Mouse (Mus musculus) embryo, embryonic 10 days (tissue): Measurements from ENCODE around the gene Apobr.

ENCODE experiments used
- DNase-seq: peaks from one replicate; pipeline ENCODE4 v3.0.0-alpha.2; 2015; ENCODE audit warnings: low spot score

Gene Apobr

GRCm38 (mm10) chr7:126584506-126584977 lies at the start of gene Apobr:
TSS of gene Apobr (plus strand) at chr7:126584942.
- DNase-seq, result no peak

- peak; percentile 56 for DNase-seq
Measured at GRCm38 (mm10) chr7:126535766-126536165, 49.0 kb upstream of the Apobr start.

DNA sequence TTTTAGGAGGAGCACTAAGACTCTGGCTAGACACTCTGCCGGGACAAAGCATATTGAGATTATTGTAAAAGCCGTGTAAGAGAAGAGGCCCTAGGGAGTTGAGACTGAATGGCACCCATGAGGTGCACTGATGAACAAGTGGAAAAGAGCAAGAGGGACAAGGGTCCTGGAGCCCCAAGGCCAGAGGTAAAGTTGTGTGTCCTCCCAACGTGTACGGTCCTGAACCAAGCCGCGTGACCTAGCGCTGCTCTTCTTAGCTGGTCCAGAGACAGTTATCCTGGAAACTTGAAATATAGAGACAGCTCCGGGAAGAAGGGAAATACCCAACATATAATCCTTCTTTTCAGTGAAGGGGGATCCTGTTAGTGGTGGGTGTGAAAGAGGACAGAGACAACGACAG lies 48.3 kb upstream of the Apobr start:
- no peak for DNase-seq

DNA sequence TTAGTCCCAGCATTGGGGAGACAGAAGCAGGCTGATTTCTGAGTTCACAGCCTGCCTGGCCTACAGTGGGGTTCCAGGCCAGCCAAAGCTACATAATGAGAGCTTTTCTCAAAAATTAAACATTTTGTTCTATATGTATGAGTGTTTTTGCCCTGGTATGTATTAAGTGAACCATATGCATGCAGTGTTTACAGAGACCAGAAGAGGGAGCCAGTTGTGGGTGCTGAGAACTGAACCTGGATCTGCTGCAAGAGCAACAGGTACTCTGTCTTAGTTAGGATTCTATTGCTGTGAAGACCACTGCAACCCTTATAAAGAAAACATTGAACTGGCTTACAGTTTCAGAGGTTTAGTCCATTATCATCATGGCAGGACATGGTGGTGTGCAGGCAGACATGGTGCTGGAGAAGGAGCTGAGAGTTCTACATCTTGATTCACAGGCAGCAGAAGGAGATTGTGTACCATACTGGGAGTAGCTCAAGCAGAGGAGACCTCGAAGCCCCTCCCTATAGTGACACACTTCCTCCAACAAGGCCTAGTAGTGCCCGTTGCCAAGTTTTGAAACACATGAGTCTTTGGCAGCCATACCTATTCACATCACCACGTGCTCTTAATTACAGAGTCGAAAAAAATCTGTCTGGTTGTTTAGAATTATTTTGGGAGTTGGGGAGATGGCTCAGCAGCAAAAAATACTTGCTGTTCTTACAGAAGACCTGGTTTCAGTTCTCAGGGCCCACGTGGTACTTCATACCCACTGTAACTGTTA lies 46.7 kb upstream of the Apobr start:
- peak; percentile 62 for DNase-seq

DNA sequence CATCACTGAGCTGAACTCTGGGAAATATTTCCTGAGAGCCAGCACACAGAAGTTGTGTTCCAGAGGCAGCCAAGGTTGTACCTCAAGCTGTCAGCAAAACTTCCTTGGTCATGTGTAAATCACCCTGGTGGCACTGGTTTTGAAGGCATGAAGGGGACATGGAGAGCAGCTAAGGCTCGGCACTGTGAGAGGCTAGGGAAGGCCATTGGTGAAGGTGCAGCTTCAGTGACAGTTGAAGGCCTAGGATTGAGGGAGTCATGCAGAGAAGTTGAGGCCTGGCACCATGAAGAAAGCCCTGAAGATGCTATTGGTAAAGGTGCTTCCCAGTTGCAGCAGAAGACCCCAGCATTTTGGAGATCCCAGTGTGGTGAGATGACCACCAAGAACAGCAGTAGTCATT lies 43.1 kb upstream of the Apobr start:
- DNase-seq, result no peak

- no peak for DNase-seq
Measured at GRCm38 (mm10) chr7:126545631-126546030, 39.1 kb upstream of the Apobr start.

DNA sequence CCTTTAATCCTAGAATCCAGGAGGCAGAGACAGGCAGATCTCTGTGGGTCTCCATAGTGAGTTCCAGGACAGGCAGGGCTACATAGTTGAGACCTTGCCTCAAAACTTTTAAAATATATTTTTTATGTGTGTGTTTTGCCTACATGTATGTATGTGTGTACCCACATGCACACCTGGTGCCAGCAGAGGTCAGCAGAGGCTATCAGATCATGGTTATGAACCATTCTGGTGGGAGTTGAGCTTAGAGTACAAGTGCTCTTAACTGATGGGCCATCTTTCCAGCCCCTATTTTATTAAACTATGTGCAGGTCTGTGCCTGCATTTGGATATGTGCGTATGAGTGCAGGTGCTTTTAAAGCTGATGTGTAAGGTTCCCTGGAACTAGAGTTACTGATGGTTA lies 29.9 kb upstream of the Apobr start:
- DNase-seq, result no peak

DNA sequence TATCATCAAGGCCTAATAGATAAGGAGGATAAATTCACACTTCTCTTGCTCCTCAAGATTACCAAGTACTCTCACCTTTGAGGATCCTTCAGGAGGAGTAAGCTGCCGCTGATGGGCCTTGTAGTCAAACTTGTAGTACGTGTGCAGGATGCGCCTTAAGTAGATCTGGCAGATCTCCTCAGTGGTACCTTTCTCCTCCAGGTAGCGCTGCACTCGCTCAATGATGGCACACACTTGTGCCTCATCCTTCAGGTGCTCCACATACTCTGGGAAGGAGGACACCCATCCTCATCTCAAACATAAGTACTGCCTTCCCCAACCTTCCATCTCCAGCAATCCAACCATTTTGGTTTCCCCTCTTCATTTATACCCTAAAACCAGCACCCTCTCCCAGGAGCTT lies 28.1 kb upstream of the Apobr start:
- no peak for DNase-seq

DNA sequence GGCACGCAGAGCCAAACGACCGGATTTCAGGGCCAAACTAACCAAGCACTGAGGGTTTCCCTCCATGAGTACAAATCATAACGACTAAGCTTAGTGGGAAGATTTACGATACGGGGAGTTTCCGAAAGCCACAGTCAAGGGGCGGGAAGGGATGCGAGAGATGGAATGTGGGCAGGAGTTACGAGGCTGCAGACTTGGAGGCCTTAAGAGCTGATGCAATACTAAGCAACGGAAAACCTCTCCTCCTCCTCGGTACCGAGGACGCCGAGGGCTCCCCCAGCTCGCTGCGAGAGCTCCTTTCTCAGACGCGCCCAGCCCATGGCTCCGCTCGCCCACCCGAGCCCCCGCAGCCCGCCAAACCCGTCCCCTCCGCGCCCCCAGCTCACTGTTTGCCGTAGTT lies 19.0 kb upstream of the Apobr start:
- DNase-seq, result peak; percentile 36

DNA sequence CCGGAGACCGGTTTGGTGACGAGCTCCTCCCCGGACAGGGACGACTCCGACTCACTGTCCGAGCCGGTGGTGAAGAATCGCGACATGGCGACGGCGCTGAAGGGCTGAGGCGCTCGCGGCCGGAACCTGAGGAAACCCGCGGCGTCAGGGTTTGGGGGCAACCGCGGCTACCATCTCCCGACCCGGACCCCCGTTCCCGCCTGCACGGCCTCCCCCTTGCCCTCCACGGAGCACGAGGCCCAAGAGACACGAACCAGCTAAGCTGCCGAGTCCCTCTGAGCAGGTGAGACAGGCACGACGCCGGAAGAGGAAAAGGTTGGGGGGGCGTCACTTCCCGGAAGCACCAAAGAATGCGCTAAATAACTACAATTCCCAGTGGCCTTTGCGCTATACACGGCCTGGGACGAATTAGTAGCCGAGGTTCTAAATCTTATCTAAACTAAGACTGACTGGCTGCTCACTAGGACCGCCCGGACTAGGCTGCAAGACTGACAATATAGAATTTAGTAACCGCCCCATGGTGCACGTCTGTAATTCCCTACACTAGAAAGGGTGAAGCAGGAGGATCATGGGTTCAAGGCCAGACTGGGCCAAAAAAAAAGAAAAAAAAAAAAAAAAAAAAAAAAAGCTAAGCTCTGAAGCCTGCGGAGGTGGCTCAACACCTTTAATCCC lies 18.5 kb upstream of the Apobr start, which contains the start of gene Eif3c:
Gene Eif3c (minus strand): TSS at position 318 of the 672 bp plus-strand sequence.
- DNase-seq, result peak; percentile 96

DNA sequence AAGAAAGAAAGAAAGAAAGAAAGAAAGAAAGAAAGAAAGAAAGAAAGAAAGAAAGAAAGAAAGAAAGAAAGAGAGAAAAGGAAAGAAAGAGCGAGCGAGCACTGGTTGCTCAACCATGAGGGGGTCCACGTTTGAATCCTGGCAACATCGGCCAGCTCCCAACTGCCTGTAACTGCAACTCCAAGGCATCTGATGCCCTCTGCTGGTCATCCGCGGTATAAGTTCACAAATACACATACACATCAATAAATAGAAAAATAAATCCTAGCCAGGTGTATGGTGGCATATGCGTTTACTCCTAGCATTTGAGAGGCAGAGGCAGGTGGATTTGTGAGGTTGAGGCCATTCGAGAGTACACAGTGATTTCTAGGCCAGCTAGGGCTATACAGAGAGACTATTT lies 7.8 kb upstream of the Apobr start:
- peak; percentile 81 for DNase-seq

- peak; percentile 34 for DNase-seq
Measured at GRCm38 (mm10) chr7:126579172-126579571, 5.6 kb upstream of the Apobr start.

DNA sequence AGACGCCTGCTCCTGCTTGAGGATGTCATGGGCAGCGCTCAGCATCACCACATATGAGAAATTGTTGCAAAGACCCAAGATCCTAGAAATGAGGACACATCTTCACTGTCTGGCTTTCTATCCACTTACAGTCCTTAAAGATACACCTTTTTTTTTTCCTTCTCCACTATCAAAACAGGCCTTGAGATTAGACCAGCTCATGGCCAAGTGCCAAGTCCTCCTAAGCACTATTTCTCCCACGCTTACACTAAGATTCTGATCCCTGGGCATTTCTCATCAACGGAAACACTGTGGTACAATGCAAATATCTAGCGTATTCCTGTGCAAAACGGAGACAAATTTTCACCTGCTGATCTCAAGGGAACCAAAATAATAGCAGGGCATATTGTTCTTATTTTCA lies 3.1 kb upstream of the Apobr start:
- DNase-seq, result no peak

DNA sequence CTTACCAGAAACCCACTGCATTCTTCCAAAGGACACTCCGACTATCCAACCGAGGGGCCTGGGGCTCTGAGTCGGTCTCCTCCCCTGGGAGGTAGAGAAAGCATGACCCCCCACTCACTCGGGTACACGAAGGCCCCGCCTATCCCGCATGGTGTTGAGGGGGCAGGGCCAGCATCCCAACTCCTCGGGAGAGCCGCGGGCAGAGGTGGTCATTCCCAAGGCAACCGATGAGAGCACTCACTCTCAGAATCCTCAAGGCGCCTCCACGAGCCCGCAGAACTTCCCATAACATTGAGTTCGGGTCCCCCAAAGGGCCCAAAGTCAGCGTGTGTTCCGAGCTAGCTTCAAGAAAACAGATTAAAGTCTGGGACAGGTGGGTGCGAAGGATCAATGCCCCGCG lies 2.0 kb upstream of the Apobr start:
- peak; percentile 59 for DNase-seq

- peak; percentile 94 for DNase-seq
Measured at GRCm38 (mm10) chr7:126583251-126583709, 1.5 kb upstream of the Apobr start.

DNA sequence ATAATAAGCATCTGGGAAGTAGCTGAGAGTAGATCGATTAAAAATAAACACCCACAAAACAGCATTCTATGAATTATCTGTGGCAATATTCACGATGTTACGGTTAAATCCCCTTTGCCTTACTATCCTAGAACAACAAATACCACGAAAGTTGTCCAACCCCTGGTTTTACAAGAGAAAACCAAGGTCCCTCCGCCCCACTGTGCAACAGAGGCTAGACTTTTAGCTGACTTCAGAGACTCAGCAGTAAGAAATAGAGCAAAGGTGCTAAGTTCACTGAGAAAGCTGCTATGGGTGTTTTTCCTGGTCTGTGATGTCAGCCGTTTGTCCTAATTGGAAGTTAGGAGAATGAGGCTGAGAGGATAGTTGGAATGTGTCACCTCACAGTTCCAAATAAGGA lies 981 bp upstream of the Apobr start:
- no peak for DNase-seq

GRCm38 (mm10) chr7:126585717-126586116 lies 975 bp downstream of the Apobr start, which contains the start of gene Cln3:
TSS of gene Cln3 (minus strand) at chr7:126585817.
- no peak for DNase-seq

DNA sequence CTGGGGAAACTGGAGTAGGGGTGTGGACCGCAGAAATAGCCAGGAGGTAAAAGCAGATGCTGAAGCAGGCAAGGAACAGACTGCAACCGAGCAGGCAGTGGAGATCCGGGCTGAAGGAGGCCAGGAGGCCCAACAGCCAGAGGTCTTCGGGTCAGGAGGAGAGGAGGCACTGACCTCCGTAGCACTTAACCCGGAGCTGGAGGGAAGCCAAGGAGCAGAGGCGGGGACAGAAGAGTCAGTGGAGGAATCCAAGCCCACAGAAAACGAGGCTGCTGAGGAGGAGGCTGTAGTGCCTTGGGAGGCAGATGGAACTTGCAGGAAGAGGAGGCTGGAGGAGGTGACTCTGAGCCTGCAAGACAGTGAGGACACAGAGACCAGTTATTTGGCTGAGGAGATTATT lies 2.1 kb downstream of the Apobr start:
- DNase-seq, result no peak

DNA sequence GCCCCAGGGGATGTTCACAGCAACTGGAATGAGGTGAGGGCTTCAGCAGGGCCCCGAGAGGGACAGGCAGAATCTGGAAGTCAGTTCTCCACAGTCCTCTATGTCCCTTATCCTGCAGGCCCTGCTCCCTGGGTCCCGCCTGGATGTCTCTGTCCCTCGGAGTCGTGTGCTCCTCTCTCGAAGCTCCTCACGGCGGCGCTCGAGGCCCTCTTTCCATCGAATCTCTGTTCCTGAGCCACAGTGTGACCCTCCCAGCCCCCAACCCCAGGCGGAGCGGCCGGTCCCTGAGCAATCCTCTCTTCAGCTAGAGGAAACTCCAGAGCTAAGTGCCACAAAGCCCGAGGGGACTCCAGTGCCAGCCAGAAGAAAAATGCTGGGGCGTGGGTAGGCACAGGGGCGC lies 3.0 kb downstream of the Apobr start:
- DNase-seq, result peak; percentile 90

- DNase-seq, result no peak
Measured at GRCm38 (mm10) chr7:126594862-126595561, 10.3 kb downstream of the Apobr start, which contains the start of gene Il27. TSS of gene Il27 (minus strand) at chr7:126594941.

DNA sequence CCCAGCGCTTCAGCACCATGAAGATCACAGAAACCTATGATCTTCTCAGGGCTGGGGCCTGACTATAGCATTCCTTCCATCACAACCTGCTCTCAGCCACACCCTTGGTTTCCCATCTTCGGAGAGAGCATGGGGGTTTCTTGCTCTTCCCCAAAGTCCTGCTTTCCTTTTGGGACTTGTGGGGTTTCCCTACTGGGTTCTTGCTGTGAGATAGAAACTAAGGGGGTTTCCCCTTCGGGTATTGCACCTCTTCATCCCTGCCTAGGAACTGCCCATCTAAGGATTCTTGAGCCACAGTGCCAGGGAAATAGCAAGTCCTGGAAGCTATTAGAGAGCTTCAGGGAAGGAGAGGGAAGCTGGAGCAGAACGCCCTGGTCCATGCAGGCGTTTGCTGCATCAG lies 11.1 kb downstream of the Apobr start:
- no peak for DNase-seq

DNA sequence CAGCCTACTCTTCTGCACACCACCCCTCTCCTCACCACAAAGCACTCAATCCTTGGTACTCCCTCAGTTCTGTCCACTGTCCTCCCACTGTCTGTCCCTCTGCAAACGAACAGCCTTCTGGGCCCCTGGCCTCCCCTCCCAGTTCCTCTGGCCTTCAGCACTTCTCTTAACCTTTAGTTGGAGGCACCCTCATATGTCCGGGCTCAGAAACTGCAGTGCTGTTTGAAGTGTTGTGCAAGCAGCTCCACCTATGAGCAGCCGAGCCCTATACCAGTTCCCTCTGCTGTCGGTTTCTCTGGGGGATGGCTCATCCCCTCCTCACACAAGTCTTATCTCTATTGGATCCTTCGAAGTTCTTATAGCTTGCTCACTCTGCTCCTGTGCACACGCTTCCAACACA lies 11.7 kb downstream of the Apobr start:
- no peak for DNase-seq

GRCm38 (mm10) chr7:126598919-126599318 lies 14.2 kb downstream of the Apobr start:
- DNase-seq, result no peak
